ENCODE assay signal across 31 mouse cellular contexts in genomic region chr13:92365312-92365711, GRCm38 (mm10). TPM values are rescaled to one million over a fixed set of nuclear protein-coding genes. Genes with fewer than 3 reads are reported as not detected.
DNase-seq lines count a peak whose midpoint lies in the region; ATAC-seq and TF ChIP-seq lines count a peak whose summit lies in the region.
"Had no signal": no experiment of that assay in that cellular context is flagged by ENCODE, and none has a peak within 500 bp of the region (broad histone marks: within the 10 kb centered on the region; RNA-seq: fewer than 3 reads in every experiment).

No protein-coding gene starts in this region.

- H3K4me2 ChIP-seq in lung, embryonic 14.5 days = no peak overlapping the region
- H3K4me2 ChIP-seq: forebrain, embryonic 12.5 days; forebrain, embryonic 15.5 days; heart, embryonic 11.5 days; hindbrain, embryonic 12.5 days; hindbrain, embryonic 15.5 days had no signal

- H3K27ac ChIP-seq in lung, embryonic 14.5 days (ENCODE audit: low read depth) = no peak overlapping the region
- H3K27ac ChIP-seq: forebrain, embryonic 12.5 days; forebrain, embryonic 15.5 days; hindbrain, embryonic 12.5 days; hindbrain, embryonic 15.5 days had no signal

- H3K27me3 ChIP-seq in lung, embryonic 14.5 days (ENCODE audit: insufficient read depth, low read length) = no peaks in the 10 kb centered on the region
- H3K27me3 ChIP-seq: forebrain, embryonic 12.5 days; forebrain, embryonic 15.5 days; hindbrain, embryonic 12.5 days; hindbrain, embryonic 15.5 days; Patski had no signal

- TF ChIP-seq POLR2A in brain, embryonic 14.5 days (IDR thresholded peaks at IDR 0.05; ENCODE audit: borderline replicate concordance, extremely low read depth, insufficient read depth, insufficient read length, poor library complexity, severe bottlenecking) = no peak

- peak; percentile 33 for DNase-seq in heart, adult 11 months
- DNase-seq in heart, adult 18-20 months = no peak
- peak; percentile 9 for DNase-seq in lung, embryonic 14.5 days
- DNase-seq in lung, postnatal 25 days (ENCODE audit: low spot score) = no peak
- peak; percentile 26 for DNase-seq in brain, embryonic 14.5 days (ENCODE audit: low read depth)
- DNase-seq in natural killer cell, adult 2 months (ENCODE audit: low spot score in 2 of 2) = no peak
- DNase-seq in yolk sac, embryonic 10.5 days (ENCODE audit: low spot score) = no peak
- DNase-seq: adrenal gland, postnatal 10 days; adrenal gland, postnatal 36 days; cerebellum, adult 11 months; cerebellum, adult 2 months; cerebellum, adult 9-11 months; cerebellum, postnatal 25 days; gastrocnemius, postnatal 25 days had no signal

- no peak for TF ChIP-seq CTCF in lung, embryonic 14.5 days (IDR thresholded peaks at IDR 0.05; ENCODE audit: low read depth)
- no peak for TF ChIP-seq CTCF in brain, embryonic 14.5 days (IDR thresholded peaks at IDR 0.05; ENCODE audit: borderline replicate concordance, extremely low read depth, insufficient read depth, insufficient read length)

- no peaks in the 10 kb centered on the region for H3K4me1 ChIP-seq in lung, embryonic 14.5 days (ENCODE audit: insufficient read depth)
- H3K4me1 ChIP-seq: forebrain, embryonic 12.5 days; forebrain, embryonic 15.5 days; hindbrain, embryonic 12.5 days; hindbrain, embryonic 15.5 days had no signal

- 72% methylated on average over 4 of the region's 4 CpGs for WGBS in lung, embryonic 14.5 days

- H3K9me3 ChIP-seq in lung, embryonic 14.5 days (ENCODE audit: low read depth, low read length) = no peaks in the 10 kb centered on the region
- H3K9me3 ChIP-seq: forebrain, embryonic 12.5 days; forebrain, embryonic 15.5 days; hindbrain, embryonic 12.5 days; hindbrain, embryonic 15.5 days had no signal

- H3K9ac ChIP-seq in lung, embryonic 14.5 days = no peak overlapping the region
- H3K9ac ChIP-seq: forebrain, embryonic 12.5 days; forebrain, embryonic 15.5 days; hindbrain, embryonic 12.5 days; hindbrain, embryonic 15.5 days had no signal

- no peak overlapping the region for H3K4me3 ChIP-seq in lung, embryonic 14.5 days (ENCODE audit: low read depth, low read length)
- H3K4me3 ChIP-seq: erythroblast, embryonic 14.5 days; forebrain, embryonic 12.5 days; forebrain, embryonic 15.5 days; hindbrain, embryonic 12.5 days; hindbrain, embryonic 15.5 days had no signal

- no peak for ATAC-seq in lung, embryonic 14.5 days (ENCODE audit: insufficient read depth)
- ATAC-seq: CD4-positive, CD25-positive, alpha-beta regulatory T cell, adult 4 months; forebrain, embryonic 15.5 days; intestine, postnatal 0 days; Patski had no signal

- H3K36me3 ChIP-seq in lung, embryonic 14.5 days (ENCODE audit: insufficient read depth) = peaks cover 58% of the 10 kb centered on the region

RNA-seq across cellular contexts. Expression of gene Msh3, which starts 10.5 kb away (rescaled TPM):
- total RNA-seq in heart, adult 18-20 months (2021) = 10 to 100 TPM in 1 of 2 experiments, 1 to 10 TPM in 1; 8.6 to 10.5 TPM
- 27.6 and 29.1 TPM in 2 replicates for polyA plus RNA-seq in lung, embryonic 14.5 days (2014; fragmentation: Nextera tagmentation; extraction: Ambion mirVana)
- polyA plus RNA-seq in brain, embryonic 14.5 days (2012; rRNA removed) = 20.9 and 22.8 TPM in 2 replicates

RNA-seq across cellular contexts. Expression of gene Dhfr, which starts 10.8 kb away (rescaled TPM):
- 1 to 10 TPM in 1 of 2 experiments, under 1 TPM in 1; 0.77 to 1.2 TPM for total RNA-seq in heart, adult 18-20 months (2021)
- polyA plus RNA-seq in lung, embryonic 14.5 days (2014; fragmentation: Nextera tagmentation; extraction: Ambion mirVana) = 19.2 and 21.6 TPM in 2 replicates
- polyA plus RNA-seq in brain, embryonic 14.5 days (2012; rRNA removed) = 4.8 and 6.6 TPM in 2 replicates

RNA-seq across cellular contexts. Expression of gene Gm20379, which starts 59.5 kb away (rescaled TPM):
- not detected for total RNA-seq in heart, adult 18-20 months (2021)
- 0.95 and 1.4 TPM in 2 replicates for polyA plus RNA-seq in lung, embryonic 14.5 days (2014; fragmentation: Nextera tagmentation; extraction: Ambion mirVana)
- not detected in 2 replicates for polyA plus RNA-seq in brain, embryonic 14.5 days (2012; rRNA removed)
- total RNA-seq: adrenal gland, adult 18-20 months; adrenal gland, postnatal 10 days; adrenal gland, postnatal 36 days; common myeloid progenitor, adult 5-6 weeks; gastrocnemius, adult 8-10 months; gastrocnemius, postnatal 25 days; heart, adult 8-10 months; heart, postnatal 25 days; hematopoietic stem cell, adult 5-6 weeks; MEL had no signal
- polyA plus RNA-seq: cerebellum, adult 2 months; erythroblast, embryonic 14.5 days; gonadal fat pad, adult 2 months; Patski had no signal

Comparison
In these comparisons a context has a peak if more than half of its experiments do, and no peak if none do; other contexts are left out.
1. DNase-seq: peak in heart, adult 11 months (single experiment), lung, embryonic 14.5 days (single experiment) and brain, embryonic 14.5 days (single experiment); none in heart, adult 18-20 months (0 of 2), lung, postnatal 25 days (single experiment), natural killer cell, adult 2 months (0 of 2) and yolk sac, embryonic 10.5 days (single experiment).